Mouse (Mus musculus) stomach, embryonic 14.5 days (tissue): Measurements from ENCODE around the gene Rbm17. TPM values are rescaled to one million over a fixed set of nuclear protein-coding genes. Genes with fewer than 3 reads are reported as not detected.
"Not testable (repeated sequence)": the region's sequence is repeated elsewhere in the genome, so short reads cannot be mapped to it uniquely, and the experiment has no call there.

Experiments used
- ATAC-seq: fragments of 200-750 bp; cut with Nextera tagmentation; 2 replicates; pipeline ENCODE4 v1.8.0; 2017; ENCODE audit warnings: low read depth, moderate TSS enrichment; ENCODE audit not compliant: insufficient number of reproducible peaks, insufficient read depth, low FRiP score
- H3K27ac ChIP-seq: fragments of 300-500 bp; sonication (generic); 2 replicates; pipeline ENCODE4 v1.5.1; 2014; ENCODE audit warnings: mild to moderate bottlenecking, low read length, moderate library complexity, mixed read lengths
- H3K27me3 ChIP-seq: fragments of 300-500 bp; sonication (generic); 2 replicates; pipeline ENCODE4 v1.6.1; 2014; ENCODE audit warnings: low read length, control low read depth, mixed read lengths; ENCODE audit not compliant: control insufficient read depth, insufficient read depth
- H3K36me3 ChIP-seq: fragments of 300-500 bp; sonication (generic); 2 replicates; pipeline ENCODE4 v1.6.1; 2014; ENCODE audit warnings: mild to moderate bottlenecking, control low read depth, low read length, moderate library complexity, mixed read lengths; ENCODE audit not compliant: control insufficient read depth, insufficient read depth
- H3K4me1 ChIP-seq: fragments of 300-500 bp; sonication (generic); 2 replicates; pipeline ENCODE4 v1.6.1; 2014; ENCODE audit warnings: low read length, control low read depth, mixed read lengths; ENCODE audit not compliant: control insufficient read depth, insufficient read depth
- H3K4me2 ChIP-seq: fragments of 300-500 bp; sonication (generic); replicated peaks from 2 replicates; pipeline ENCODE4 v1.6.1; 2014; ENCODE audit warnings: low read depth, low read length, control low read depth
- H3K4me3 ChIP-seq: fragments of 300-500 bp; sonication (generic); 2 replicates; pipeline ENCODE4 v1.5.1; 2014; ENCODE audit warnings: low read depth, low read length, control low read depth
- H3K9ac ChIP-seq: fragments of 300-500 bp; sonication (generic); replicated peaks from 2 replicates; pipeline ENCODE4 v1.6.1; 2014; ENCODE audit warnings: low read depth, mild to moderate bottlenecking, control low read depth, low read length, moderate library complexity, mixed read lengths
- H3K9me3 ChIP-seq: fragments of 300-500 bp; sonication (generic); 2 replicates; pipeline ENCODE4 v1.6.1; 2016; ENCODE audit warnings: low read depth, low read length, control low read depth; ENCODE audit not compliant: control insufficient read depth
- WGBS: fragments of 180-500 bp; shearing (Covaris S2); extraction: QIAGEN DNeasy Blood & Tissue Kit; methylation state at CpG from one replicate; pipeline ENCODE4 v1.1.7; 2014; 5-methylcytosine and 5-hydroxymethylcytosine counted together
- polyA plus RNA-seq: library from polyadenylated mRNA; unstranded; fragments of >200 nt; fragmentation: Nextera tagmentation; extraction: Ambion mirVana; gene quantifications from 2 replicates; pipeline ENCODE4 v1.2.1, GENCODE M21; 2014

The Rbm17 gene
- polyA plus RNA-seq, 1 experiment from 2014 or later: 137 TPM

DNA sequence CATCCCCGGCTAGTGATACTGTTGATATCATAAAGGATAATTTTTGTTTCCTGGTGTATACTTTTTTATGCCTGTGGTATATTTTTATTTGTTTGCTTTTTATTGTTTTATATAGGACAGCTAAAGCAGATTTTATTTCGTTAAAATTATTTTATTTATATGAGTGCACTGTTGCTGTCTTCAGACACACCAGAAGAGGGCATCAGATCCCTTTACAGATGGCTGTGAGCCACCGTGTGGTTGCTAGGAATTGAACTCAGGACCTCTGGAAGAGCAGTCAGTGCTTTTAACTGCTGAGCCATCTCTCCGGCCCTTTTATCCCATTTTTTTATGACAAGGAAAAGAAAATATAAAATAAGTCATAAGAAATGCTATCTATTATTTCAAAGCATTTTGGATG, 2.8 kb upstream of the Rbm17 start:
- H3K4me3 ChIP-seq, H3K4me1 ChIP-seq, H3K27ac ChIP-seq, H3K4me2 ChIP-seq, H3K27me3 ChIP-seq, H3K9me3 ChIP-seq, H3K9ac ChIP-seq, H3K36me3 ChIP-seq, ATAC-seq: not testable (repeated sequence)
- WGBS: 82% methylated on average over 4 of the region's 4 CpGs

DNA sequence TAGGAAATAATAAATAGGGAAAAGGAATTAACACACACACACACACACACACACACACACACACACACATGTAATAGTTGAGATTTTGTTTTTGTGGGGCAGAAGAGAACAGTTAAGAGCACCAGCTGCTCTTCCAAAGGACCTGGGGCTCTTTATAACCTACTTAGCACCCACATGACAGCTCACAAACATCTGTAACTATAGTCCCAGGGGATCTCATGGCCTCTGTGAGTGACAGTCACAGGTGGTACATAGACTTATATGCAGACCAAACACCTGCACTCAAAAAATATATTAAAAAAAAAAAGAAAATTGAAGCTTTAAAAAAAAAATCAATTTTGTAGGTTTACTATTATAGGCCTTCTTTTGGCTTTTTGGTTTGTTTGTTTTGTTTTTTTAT, 958 bp upstream of the Rbm17 start:
- H3K27me3 ChIP-seq: no peaks in the 10 kb centered on the region
- no peak overlapping the region for H3K4me2 ChIP-seq
- peaks cover 8% of the 10 kb centered on the region for H3K4me1 ChIP-seq
- no peak overlapping the region for H3K9ac ChIP-seq
- peaks cover 6% of the 10 kb centered on the region; the same call in 1 of the 2 replicates for H3K36me3 ChIP-seq
- ATAC-seq: no peak
- H3K4me3 ChIP-seq: no peak overlapping the region
- no peaks in the 10 kb centered on the region for H3K9me3 ChIP-seq
- no peak overlapping the region for H3K27ac ChIP-seq

DNA sequence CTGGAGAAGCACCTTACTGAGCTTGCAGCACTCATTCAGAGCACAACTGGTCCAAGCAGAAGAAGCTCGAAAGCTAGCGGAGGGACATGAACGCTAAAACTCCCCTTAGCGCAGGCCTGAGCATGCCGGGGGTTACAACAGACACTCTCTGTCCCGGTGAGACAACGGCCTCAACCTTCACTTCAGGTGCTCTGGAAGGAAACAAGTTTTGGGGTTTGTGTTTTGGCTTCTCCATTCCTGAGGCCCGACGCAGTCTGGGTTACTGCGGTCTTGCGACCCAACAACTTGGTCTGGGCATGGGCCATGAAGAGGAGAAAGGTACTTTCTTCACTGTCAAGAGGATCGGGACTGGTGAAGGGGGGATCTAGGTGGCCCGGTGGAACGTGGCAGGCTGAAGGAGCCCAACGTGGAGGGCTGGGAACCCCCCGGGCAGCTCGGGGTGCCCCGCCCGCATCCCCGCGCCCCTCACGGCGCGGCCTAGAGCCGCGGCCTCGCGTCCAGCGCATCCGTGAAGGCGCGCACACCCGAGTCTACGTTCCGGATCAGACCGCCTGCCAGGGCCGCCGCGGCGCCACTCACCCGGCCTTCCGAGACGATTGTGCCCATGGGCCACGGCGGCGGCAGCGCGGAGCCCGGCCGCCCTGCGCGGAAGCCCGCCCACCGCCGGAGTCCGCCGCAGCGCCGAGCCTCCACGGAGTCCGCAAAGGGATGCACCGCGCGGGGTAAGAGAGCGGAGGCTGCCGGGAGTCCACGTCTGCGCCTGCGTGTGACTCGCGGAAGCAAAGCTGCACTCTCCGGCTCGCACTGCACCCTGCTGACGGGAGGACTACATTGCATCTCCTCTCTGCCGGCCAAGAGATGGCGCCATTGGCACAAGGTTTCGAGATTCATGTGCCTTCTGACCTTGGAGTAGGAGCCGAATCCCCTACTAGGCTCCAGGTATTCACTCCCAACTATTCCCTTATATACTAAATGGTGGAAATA, 1.2 kb downstream of the Rbm17 start:
- peaks cover 16% of the 10 kb centered on the region for H3K36me3 ChIP-seq
- whole genome bisulfite sequencing: 1% methylated on average over 44 of the region's 78 CpGs
- H3K9ac ChIP-seq: peak overlapping the region; percentile 88
- peak overlapping the region; percentile 92 for H3K4me2 ChIP-seq
- ATAC-seq: peak; percentile 98
- no peak overlapping the region for H3K27ac ChIP-seq
- H3K4me3 ChIP-seq: peak overlapping the region; percentile 95
- H3K9me3 ChIP-seq: no peaks in the 10 kb centered on the region
- no peaks in the 10 kb centered on the region for H3K27me3 ChIP-seq
- peaks cover 8% of the 10 kb centered on the region for H3K4me1 ChIP-seq

DNA sequence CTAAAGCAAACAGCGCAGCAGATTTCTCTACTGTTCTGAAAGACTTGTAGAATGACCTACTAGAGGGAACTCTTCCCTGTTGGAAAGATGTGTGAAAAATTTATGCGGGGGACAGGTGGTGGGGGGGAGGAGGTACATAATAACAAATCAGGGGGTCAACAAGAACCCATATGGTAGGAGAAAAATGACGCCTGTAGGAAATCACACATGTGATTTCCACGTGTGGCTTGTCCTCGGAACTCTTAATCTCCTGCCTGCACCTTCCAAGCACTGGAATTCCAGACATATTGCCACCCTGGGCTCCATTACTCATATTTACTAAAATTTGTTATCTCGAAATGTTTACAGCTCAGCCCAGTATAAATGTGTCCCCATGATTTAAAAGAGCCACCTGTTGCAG, 2.2 kb downstream of the Rbm17 start:
- peak overlapping the region; percentile 95 for H3K4me3 ChIP-seq
- H3K9ac ChIP-seq: peak overlapping the region; percentile 88
- H3K9me3 ChIP-seq: no peaks in the 10 kb centered on the region
- no peak overlapping the region for H3K27ac ChIP-seq
- WGBS: 67% methylated on average over 6 of the region's 6 CpGs
- H3K4me1 ChIP-seq: peaks cover 8% of the 10 kb centered on the region
- no peaks in the 10 kb centered on the region for H3K27me3 ChIP-seq
- H3K36me3 ChIP-seq: peaks cover 26% of the 10 kb centered on the region
- ATAC-seq: no peak
- peak overlapping the region; percentile 92 for H3K4me2 ChIP-seq

DNA sequence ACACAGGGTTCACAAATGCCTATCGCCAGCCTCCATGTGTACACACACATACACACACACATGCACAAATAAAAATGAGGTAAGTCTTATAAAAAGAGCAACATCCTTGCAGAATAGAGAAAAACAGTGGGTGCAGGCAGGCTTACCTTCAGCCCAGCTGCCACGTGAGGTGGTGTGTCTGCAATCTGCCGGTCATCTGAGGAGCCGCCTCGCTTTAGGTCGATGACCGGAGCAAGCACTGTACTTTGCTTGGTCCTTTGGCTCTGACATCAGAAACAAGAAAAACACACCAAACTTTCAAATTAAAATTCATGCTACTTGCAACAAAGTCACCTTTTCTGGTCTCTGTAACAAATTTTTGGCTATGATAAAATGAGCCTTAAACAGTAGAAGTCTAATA, 6.0 kb downstream of the Rbm17 start:
- no peak overlapping the region for H3K4me2 ChIP-seq
- no peak overlapping the region for H3K9ac ChIP-seq
- peaks cover 8% of the 10 kb centered on the region for H3K4me1 ChIP-seq
- WGBS: 96% methylated on average over 7 of the region's 7 CpGs
- peaks cover 55% of the 10 kb centered on the region for H3K36me3 ChIP-seq
- H3K27ac ChIP-seq: no peak overlapping the region
- H3K27me3 ChIP-seq: no peaks in the 10 kb centered on the region
- H3K9me3 ChIP-seq: no peaks in the 10 kb centered on the region
- H3K4me3 ChIP-seq: no peak overlapping the region
- ATAC-seq: no peak

DNA sequence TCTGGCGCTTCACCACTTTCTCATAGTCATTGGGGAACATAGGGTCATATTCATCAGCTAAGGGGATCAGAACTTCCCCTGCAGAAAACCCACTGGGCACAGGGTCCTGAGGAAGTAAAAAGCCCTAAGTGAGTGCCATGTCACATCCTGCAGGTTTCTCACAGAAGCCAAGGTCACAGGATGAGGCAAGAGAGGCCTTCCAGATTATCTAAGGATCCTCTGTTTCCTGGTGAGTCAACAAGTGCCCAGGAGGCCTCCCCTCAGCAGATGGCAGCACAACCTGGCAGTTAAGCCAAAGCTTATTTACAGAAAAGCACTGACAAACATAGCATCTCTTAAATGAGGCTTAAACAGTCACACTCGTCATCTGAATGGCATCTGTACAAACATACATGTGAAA, 7.3 kb downstream of the Rbm17 start:
- H3K27me3 ChIP-seq: no peaks in the 10 kb centered on the region
- no peak overlapping the region for H3K9ac ChIP-seq
- no peak for ATAC-seq
- no peak overlapping the region for H3K4me3 ChIP-seq
- 77% methylated on average over 2 of the region's 2 CpGs for WGBS
- H3K36me3 ChIP-seq: peaks cover 67% of the 10 kb centered on the region
- H3K9me3 ChIP-seq: no peaks in the 10 kb centered on the region
- peaks cover 2% of the 10 kb centered on the region for H3K4me1 ChIP-seq
- H3K4me2 ChIP-seq: no peak overlapping the region
- no peak overlapping the region for H3K27ac ChIP-seq

DNA sequence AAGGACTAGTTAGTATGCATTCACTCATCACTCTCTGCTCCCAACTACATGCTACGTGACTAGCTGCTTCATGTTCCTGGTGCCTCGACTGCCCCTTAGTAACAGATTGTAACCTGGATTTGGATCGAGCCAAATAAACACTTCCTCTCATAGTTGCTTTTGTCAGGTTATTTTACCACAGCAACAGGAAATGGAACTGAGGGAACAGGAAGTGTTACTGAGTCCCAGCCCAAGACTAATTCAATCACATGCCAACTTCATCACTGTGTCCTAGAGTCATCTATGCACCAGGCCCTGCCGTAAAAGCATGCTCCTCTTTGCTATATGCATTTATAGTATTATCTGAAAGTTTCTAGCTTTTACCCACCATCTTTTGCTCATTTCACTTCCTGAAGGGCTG, 16.0 kb downstream of the Rbm17 start:
- no peak overlapping the region for H3K27ac ChIP-seq
- no peak for ATAC-seq
- H3K9ac ChIP-seq: no peak overlapping the region
- WGBS: 94% methylated on average over 4 of the region's 4 CpGs
- H3K4me3 ChIP-seq: no peak overlapping the region
- no peaks in the 10 kb centered on the region for H3K27me3 ChIP-seq
- no peak overlapping the region for H3K4me2 ChIP-seq
- no peaks in the 10 kb centered on the region for H3K4me1 ChIP-seq
- H3K36me3 ChIP-seq: peaks cover 72% of the 10 kb centered on the region
- no peaks in the 10 kb centered on the region for H3K9me3 ChIP-seq

DNA sequence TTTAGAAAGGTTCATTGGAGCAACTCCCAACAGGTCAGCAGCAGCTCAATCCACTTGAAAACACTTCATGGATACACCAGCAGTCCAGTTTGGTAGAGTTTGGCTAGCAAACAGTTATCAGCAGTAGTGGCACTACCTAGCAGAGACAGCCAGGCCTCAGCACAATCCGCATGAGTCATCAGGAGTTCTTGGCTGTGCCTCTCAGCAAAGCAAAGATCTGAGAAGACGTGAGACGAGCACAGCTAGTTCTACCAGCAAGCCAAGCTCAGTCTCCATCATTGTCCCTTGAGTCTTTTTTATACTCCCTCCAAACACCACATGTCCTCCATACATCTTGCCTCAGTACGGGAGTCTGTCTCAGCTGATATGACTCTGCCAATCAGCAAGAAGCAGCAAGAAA, 24.6 kb downstream of the Rbm17 start:
- H3K36me3 ChIP-seq: 0 out of 2 replicates have a peak, but pooled peaks cover 5% of the 10 kb centered on the region
- no peak overlapping the region for H3K4me2 ChIP-seq
- 94% methylated on average over 4 of the region's 4 CpGs for WGBS
- no peak overlapping the region for H3K9ac ChIP-seq
- ATAC-seq: no peak
- no peaks in the 10 kb centered on the region for H3K9me3 ChIP-seq
- H3K27ac ChIP-seq: no peak overlapping the region
- H3K4me1 ChIP-seq: no peaks in the 10 kb centered on the region
- no peak overlapping the region for H3K4me3 ChIP-seq
- H3K27me3 ChIP-seq: no peaks in the 10 kb centered on the region
